Mouse (Mus musculus) heart, embryonic 13.5 days (tissue): Measurements from ENCODE around the gene Usp16. TPM values are rescaled to one million over a fixed set of nuclear protein-coding genes. Genes with fewer than 3 reads are reported as not detected.

Experiments used
- ATAC-seq: fragments of 200-750 bp; cut with Nextera tagmentation; 2 replicates; pipeline ENCODE4 v1.8.0; 2017; ENCODE audit warnings: moderate TSS enrichment; ENCODE audit not compliant: insufficient number of reproducible peaks, low FRiP score, low TSS enrichment; ENCODE audit errors: extremely low read depth
- H3K27ac ChIP-seq: fragments of 300-500 bp; sonication (generic); replicated peaks from 2 replicates; pipeline ENCODE4 v1.5.1; 2015; ENCODE audit warnings: moderate library complexity, mild to moderate bottlenecking, inconsistent platforms
- H3K27me3 ChIP-seq: fragments of 300-500 bp; sonication (generic); replicated peaks from 2 replicates; pipeline ENCODE4 v1.6.1; 2015; ENCODE audit warnings: mild to moderate bottlenecking, inconsistent platforms
- H3K36me3 ChIP-seq: fragments of 300-500 bp; sonication (generic); 2 replicates; pipeline ENCODE4 v1.6.1; 2015; ENCODE audit warnings: mild to moderate bottlenecking, inconsistent platforms
- H3K4me1 ChIP-seq: fragments of 300-500 bp; sonication (generic); 2 replicates; pipeline ENCODE4 v1.6.1; 2015; ENCODE audit warnings: inconsistent platforms
- H3K4me2 ChIP-seq: fragments of 300-500 bp; sonication (generic); 2 replicates; pipeline ENCODE4 v1.6.1; 2015; ENCODE audit warnings: inconsistent platforms, mild to moderate bottlenecking, moderate library complexity
- H3K4me3 ChIP-seq: fragments of 300-500 bp; sonication (generic); 2 replicates; pipeline ENCODE4 v1.5.1; 2015; ENCODE audit warnings: moderate library complexity, mild to moderate bottlenecking, inconsistent platforms
- H3K9ac ChIP-seq: fragments of 300-500 bp; sonication (generic); 2 replicates; pipeline ENCODE4 v1.6.1; 2015; ENCODE audit warnings: inconsistent platforms, mild to moderate bottlenecking, moderate library complexity
- H3K9me3 ChIP-seq: fragments of 300-500 bp; sonication (generic); 2 replicates; pipeline ENCODE4 v1.6.1; 2016; ENCODE audit warnings: inconsistent platforms
- WGBS: fragments of 180-500 bp; shearing (Covaris S2); methylation state at CpG from one replicate; pipeline ENCODE4 v1.1.7; 2015; ENCODE audit warnings: mixed read lengths; 5-methylcytosine and 5-hydroxymethylcytosine counted together
- polyA plus RNA-seq: library from polyadenylated mRNA; unstranded; fragments of >200 nt; fragmentation: Nextera tagmentation; extraction: Ambion mirVana; gene quantifications from 2 replicates; pipeline ENCODE4 v1.2.1, GENCODE M21; 2015

The Usp16 gene
- polyA plus RNA-seq = 30.2 and 37.1 TPM in 2 replicates

DNA sequence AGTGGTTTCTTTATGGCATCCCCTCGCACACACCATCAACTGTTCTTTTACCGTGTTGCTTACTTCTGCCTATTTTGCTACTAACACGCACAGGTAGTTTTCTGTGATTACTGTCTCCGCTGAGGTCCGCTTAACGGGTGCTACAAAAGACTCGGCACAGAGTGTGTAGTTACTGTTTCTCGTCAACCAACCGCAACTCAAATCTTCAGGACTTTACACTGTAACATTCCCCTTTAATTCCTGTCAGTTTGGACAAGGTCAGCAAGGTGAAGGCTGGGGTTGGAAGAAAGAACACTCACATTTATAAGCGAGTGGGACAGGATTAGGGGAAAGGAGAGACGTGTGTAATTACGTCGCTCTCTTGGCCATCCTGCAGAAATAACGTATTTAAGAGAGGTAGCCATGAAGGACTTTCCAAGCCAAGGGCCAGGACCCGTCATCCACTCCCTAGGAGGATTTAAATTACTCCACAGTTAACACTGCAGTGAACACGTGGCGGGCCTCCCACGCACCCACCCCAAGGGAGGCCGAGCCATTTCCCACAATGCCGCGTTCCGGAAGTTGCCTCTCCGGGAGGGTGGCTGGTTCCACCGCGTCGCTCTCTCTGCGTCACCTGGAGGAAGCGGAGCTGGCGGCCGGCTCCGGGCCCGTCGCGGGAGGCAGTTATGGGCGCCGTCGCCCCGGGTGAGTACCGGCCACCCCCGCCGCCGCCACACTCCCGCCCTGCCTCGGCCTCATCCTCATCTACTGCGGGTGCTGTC, at the start of gene Usp16:
Gene Usp16 (plus strand): TSS at position 285 of the 761 bp plus-strand sequence.
- Histone ChIP-seq H3K27me3 (no peaks in the 10 kb centered on the region), H3K4me1 (peaks cover 20% of the 10 kb centered on the region), H3K4me3 (peak within 1 kb of the TSS; percentile 89), H3K4me2 (peak within 1 kb of the TSS; percentile 95), H3K36me3 (peaks cover 13% of the 10 kb centered on the region), H3K9ac (peak within 1 kb of the TSS; percentile 95), H3K27ac (peak within 1 kb of the TSS; percentile 85), H3K9me3 (no peaks in the 10 kb centered on the region)
- ATAC-seq = peak; percentile 92
- 9% methylated on average over 45 of the region's 45 CpGs for WGBS

DNA sequence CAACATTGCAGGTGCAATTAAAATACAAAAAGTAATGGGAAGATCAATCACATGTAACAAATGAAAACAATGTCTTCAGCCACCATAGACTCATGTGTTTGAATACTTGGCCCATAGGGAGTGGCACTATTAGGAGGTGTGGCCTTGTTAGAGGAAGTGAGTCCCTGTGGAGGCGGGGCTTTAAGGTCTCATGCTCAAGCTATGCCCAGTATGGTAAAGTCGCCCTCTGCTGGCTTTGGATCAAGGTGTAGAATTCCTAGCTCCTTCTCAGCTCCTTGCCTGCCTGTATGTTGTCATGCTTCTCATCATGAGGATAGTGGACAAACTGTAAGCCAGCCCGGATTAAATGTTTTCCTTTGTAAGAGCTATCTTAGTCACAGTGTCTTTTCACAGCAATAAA, 49.5 kb upstream of the Usp16 start:
- Histone ChIP-seq H3K4me1 (no peaks in the 10 kb centered on the region), H3K36me3 (peaks cover 91% of the 10 kb centered on the region), H3K4me2 (no peak overlapping the region), H3K9me3 (no peaks in the 10 kb centered on the region), H3K27ac (no peak overlapping the region), H3K27me3 (no peaks in the 10 kb centered on the region), H3K9ac (no peak overlapping the region), H3K4me3 (no peak overlapping the region)
- ATAC-seq = no peak
- 75% methylated on average over 3 of the region's 3 CpGs for WGBS

DNA sequence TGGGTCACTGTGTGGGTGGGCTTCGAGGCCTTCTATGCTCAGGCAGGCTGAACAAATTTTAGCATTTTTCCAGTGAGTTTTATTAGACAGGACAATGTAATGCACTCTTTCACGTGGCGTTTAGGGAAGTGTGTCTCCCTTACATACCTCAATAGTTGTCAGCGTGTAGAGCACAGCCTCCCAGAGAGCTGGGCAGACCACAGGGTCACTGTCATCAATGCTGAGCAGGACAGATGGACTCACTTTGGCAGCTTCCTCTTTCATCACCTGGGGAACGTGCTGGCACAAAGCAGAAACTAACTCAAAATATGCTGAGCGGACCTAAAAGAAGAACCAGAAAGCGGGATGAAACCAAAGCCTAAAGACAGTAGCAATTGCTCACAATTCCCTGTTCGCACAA, 33.8 kb upstream of the Usp16 start:
- ATAC-seq = no peak
- Histone ChIP-seq H3K36me3 (peaks cover 98% of the 10 kb centered on the region), H3K4me3 (no peak overlapping the region), H3K9me3 (peaks cover 14% of the 10 kb centered on the region), H3K4me1 (no peaks in the 10 kb centered on the region), H3K27me3 (no peaks in the 10 kb centered on the region), H3K9ac (no peak overlapping the region), H3K4me2 (no peak overlapping the region), H3K27ac (no peak overlapping the region)
- 92% methylated on average over 8 of the region's 8 CpGs for WGBS

DNA sequence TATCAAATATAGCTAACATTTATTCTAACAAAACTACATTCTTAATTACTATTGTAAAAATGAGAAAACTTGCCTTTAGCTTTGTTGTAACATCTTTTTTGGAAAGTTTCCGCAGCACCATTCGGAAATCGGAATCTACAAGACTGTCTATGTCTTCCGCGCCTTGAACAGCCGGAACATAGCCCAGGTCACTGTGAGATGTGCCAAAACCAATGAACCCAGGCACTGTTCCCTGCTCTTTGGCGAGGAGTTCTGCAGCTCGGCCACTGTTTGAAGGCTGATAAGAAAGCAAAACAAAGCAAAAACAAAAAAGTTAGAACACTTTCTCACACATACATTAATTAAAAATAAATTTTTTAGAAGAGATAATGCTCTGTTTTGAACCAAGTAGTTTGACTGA, 27.0 kb upstream of the Usp16 start:
- 83% methylated on average over 8 of the region's 8 CpGs for WGBS
- no peak for ATAC-seq

DNA sequence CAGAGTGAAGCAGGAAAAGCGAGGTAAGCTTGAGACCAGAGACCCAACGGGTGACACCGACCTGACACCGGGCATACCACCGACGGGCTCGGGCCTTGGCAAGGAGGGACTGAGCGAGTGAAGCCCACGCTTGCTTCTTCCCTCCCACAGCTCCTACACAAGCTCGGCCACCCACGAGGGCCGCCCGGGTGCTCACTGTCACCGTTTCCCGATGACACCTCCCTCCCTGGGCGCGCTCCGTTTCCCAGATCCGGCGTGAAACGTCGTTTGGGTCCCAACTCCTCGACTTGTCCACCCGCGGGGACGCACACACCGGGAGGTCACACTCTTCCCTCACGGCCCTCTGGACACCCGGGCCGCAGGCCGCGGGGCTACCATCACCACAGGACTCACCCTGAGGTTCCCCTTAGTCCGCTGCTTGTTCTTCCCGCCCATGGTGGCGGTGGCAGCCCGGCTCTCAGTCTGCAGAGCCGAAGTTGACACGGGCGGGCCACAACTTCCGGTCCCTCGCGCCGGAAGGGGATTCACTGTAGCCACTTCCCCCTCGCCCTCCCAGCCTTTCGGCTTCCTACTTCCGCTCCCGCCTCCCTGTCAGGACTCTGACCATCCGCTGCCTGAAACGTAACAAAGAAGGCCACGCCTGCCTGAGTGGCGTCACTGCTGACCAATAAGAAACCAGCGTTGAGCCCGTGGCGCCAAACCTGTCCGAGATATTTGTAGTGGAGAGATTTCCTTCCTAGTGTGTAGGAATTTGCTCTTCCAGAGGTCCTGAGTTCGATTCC, 22.3 kb upstream of the Usp16 start, which contains the start of gene Ltn1:
Gene Ltn1 (minus strand): TSS at position 580 of the 782 bp plus-strand sequence.
- ATAC-seq = peak; percentile 97
- peaks cover 8% of the 10 kb centered on the region for H3K4me1 ChIP-seq
- under 1% methylated on average over 56 of the region's 56 CpGs for WGBS
- H3K9me3 ChIP-seq = no peaks in the 10 kb centered on the region
- no peaks in the 10 kb centered on the region for H3K27me3 ChIP-seq
- peak within 1 kb of the TSS; percentile 78 for H3K27ac ChIP-seq
- H3K9ac ChIP-seq = peak within 1 kb of the TSS; percentile 94
- peak within 1 kb of the TSS; percentile 89 for H3K4me2 ChIP-seq
- peak within 1 kb of the TSS; percentile 96 for H3K4me3 ChIP-seq
- peaks cover 14% of the 10 kb centered on the region for H3K36me3 ChIP-seq

More for the DNA sequence above, 27.0 kb upstream of the Usp16 start:
- peaks cover 49% of the 10 kb centered on the region for H3K36me3 ChIP-seq
- peaks cover 8% of the 10 kb centered on the region for H3K4me1 ChIP-seq
- no peak overlapping the region for H3K4me3 ChIP-seq
- peaks cover 3% of the 10 kb centered on the region; the same call in 1 of the 2 replicates for H3K9me3 ChIP-seq
- H3K4me2 ChIP-seq = no peak overlapping the region
- no peak overlapping the region for H3K9ac ChIP-seq
- H3K27ac ChIP-seq = no peak overlapping the region
- no peaks in the 10 kb centered on the region for H3K27me3 ChIP-seq

DNA sequence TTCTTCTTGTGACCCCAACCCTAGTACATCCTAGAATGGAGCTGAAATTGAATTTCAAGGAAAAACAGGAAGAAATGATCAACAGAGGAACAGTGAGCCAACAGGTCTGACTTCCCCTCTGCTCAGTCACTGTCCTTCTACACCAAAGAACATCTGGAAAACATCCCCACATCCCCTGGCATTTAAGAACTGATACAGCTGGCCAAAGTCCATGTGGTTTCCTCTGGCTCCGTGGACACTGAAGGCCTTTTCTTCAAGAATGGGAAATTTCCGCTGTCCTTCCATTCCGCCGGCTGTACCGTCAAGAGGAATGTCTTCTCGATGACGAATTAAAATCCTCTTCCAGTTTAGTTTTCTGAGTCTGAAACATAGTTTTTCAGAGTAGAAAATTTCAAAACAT, 20.2 kb upstream of the Usp16 start:
- Histone ChIP-seq H3K36me3 (peaks cover 12% of the 10 kb centered on the region; the same call in 1 of the 2 replicates), H3K4me2 (no peak overlapping the region), H3K9me3 (no peaks in the 10 kb centered on the region), H3K27me3 (no peaks in the 10 kb centered on the region), H3K27ac (no peak overlapping the region), H3K4me3 (no peak overlapping the region), H3K4me1 (peaks cover 8% of the 10 kb centered on the region), H3K9ac (no peak overlapping the region)
- ATAC-seq = no peak
- 88% methylated on average over 7 of the region's 7 CpGs for WGBS

DNA sequence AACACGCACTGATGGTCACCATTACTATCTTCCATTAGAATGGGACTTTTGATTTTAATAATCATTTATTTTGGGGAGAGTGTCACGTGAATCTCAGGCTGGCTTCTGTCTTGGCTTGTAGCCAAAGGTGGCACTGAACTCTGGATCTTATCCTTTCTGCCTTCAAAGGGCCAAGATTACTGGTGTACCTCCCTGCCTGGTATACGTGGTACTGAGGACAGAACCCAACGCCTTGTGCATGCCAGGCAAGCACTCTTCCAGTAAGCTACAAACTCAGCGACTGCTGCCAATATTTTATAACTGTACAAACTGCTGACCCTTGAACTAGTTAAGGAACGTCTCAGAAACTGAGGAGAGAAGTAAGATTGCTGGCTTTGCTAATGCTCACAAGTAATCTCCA, 19.6 kb upstream of the Usp16 start:
- Histone ChIP-seq H3K27me3 (no peaks in the 10 kb centered on the region), H3K4me3 (no peak overlapping the region), H3K9me3 (no peaks in the 10 kb centered on the region), H3K36me3 (peaks cover 12% of the 10 kb centered on the region; the same call in 1 of the 2 replicates), H3K9ac (no peak overlapping the region), H3K27ac (no peak overlapping the region), H3K4me2 (no peak overlapping the region), H3K4me1 (peaks cover 15% of the 10 kb centered on the region)
- 71% methylated on average over 6 of the region's 6 CpGs for WGBS
- no peak for ATAC-seq

DNA sequence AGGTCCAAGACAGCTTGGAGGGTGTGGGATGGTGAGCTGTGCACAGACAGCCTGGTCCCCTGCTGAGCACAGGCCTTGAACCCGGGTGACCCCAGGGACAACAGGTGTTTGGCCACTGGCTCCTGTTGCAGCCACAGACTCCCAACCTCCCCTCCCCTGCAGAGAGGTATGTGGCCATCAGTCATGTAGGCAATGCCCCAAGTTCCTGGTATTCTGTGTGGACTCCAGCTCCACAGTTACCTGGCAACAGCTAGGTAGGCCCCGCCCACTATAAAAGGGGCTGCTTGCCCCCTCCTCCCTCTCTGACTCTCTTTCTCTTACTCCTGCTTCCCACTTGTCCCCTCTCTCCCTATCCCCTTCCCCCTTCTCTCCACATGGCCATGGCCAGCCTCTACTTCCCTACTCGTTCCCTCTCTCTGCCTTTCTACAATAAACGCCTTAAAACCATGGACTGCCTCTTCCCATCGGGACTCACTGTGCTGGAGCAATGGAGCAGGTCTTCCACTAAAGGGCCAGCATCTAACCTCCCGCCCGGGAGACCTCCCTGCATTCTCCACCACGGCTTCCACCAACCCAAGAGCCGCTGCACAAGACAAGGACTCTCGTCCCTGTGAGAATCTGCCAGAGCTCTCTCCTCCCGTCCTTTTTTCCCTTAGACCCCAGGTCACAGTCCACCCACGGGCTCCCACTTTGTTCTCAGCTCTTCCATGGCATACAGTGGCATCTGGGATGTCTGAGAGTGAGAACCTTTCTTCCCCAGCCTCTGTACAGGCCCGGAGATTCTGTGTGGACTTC, 18.9 kb upstream of the Usp16 start:
- H3K4me1 ChIP-seq = peaks cover 15% of the 10 kb centered on the region
- H3K27ac ChIP-seq = no peak overlapping the region
- H3K9me3 ChIP-seq = no peaks in the 10 kb centered on the region
- no peak overlapping the region for H3K4me3 ChIP-seq
- H3K27me3 ChIP-seq = no peaks in the 10 kb centered on the region
- no peak overlapping the region for H3K4me2 ChIP-seq
- no peak overlapping the region for H3K9ac ChIP-seq
- peaks cover 12% of the 10 kb centered on the region; the same call in 1 of the 2 replicates for H3K36me3 ChIP-seq
- ATAC-seq = no peak
- WGBS = 74% methylated on average over 13 of the region's 13 CpGs

DNA sequence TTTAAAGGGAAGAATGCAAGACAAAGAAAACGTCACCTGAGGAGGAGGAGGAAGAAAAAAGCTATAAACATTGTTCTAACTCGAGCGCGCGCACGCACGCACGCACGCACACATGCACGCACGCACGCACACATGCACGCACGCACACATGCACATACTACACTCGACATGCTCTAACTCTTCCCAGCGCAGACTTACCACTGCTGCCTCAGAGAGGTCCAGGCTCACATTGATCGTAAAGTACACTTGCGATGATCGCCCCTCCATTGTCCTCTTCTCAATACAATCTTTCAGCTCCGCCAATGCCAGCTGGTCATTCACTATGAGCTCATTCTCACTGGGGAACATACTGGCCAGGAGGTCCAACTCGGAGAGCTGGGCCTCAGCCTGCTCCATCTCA, 17.4 kb upstream of the Usp16 start:
- 92% methylated on average over 21 of the region's 21 CpGs for WGBS
- H3K9ac ChIP-seq = no peak overlapping the region

DNA sequence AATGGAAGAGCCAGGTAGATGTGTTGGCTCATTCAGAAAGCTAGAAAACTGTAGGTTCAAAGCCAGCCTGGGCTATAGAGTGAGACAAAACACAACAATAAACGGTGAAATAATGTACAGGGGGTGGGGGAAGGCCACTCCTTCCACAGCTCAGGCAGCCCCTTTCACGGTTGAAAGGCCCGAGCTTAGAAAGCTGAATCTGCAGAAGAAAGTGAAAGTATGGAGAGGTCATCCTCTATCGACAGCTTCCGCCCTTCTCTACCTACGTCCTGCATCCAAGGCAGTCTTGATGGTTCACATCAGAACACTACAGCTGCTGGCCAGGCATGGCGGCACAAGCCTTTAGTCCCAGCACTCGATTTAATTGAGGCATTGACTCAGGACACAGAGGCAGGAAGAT, 15.8 kb upstream of the Usp16 start:
- no peak overlapping the region for H3K4me3 ChIP-seq
- no peaks in the 10 kb centered on the region for H3K9me3 ChIP-seq
- H3K36me3 ChIP-seq = peaks cover 10% of the 10 kb centered on the region; the same call in 1 of the 2 replicates
- no peak for ATAC-seq
- no peak overlapping the region for H3K27ac ChIP-seq
- H3K4me1 ChIP-seq = peaks cover 19% of the 10 kb centered on the region
- 85% methylated on average over 8 of the region's 8 CpGs for WGBS
- no peaks in the 10 kb centered on the region for H3K27me3 ChIP-seq
- H3K9ac ChIP-seq = no peak overlapping the region
- H3K4me2 ChIP-seq = no peak overlapping the region

More for the DNA sequence above, 17.4 kb upstream of the Usp16 start:
- Histone ChIP-seq H3K27me3 (no peaks in the 10 kb centered on the region), H3K36me3 (peaks cover 12% of the 10 kb centered on the region; the same call in 1 of the 2 replicates), H3K9me3 (no peaks in the 10 kb centered on the region), H3K4me3 (no peak overlapping the region), H3K4me1 (peaks cover 19% of the 10 kb centered on the region), H3K27ac (no peak overlapping the region), H3K4me2 (no peak overlapping the region)
- ATAC-seq = no peak
